Mouse (Mus musculus): ENCODE results near the gene D430042O09Rik. TPM values are rescaled to one million over a fixed set of nuclear protein-coding genes. Genes with fewer than 3 reads are reported as not detected.

The D430042O09Rik gene
- polyA plus RNA-seq, 1 experiment from 2014 or later, result 3.4 TPM

Other genes with a start within 250 kb of the D430042O09Rik start
- gene Nsmce1, start 216.3 kb upstream of the D430042O09Rik start, polyA plus RNA-seq (2016; fragmentation: Nextera tagmentation; extraction: Ambion mirVana), result 97.0 and 97.7 TPM in 2 replicates
- gene Il4ra, start 155.8 kb upstream of the D430042O09Rik start, polyA plus RNA-seq (2016; fragmentation: Nextera tagmentation; extraction: Ambion mirVana), result 4.1 and 5.2 TPM in 2 replicates
- gene Il21r, start 104.5 kb upstream of the D430042O09Rik start, polyA plus RNA-seq (2016; fragmentation: Nextera tagmentation; extraction: Ambion mirVana), result 1.1 and 1.4 TPM in 2 replicates
- gene Gtf3c1, start 108 bp upstream of the D430042O09Rik start, polyA plus RNA-seq (2016; fragmentation: Nextera tagmentation; extraction: Ambion mirVana), result 16.5 and 17.8 TPM in 2 replicates